Mouse (Mus musculus): ENCODE measurements around the gene Fitm1.

GRCm38 (mm10) chr14:55615876-55616275 is 40.5 kb downstream of the Fitm1 start:
- TF ChIP-seq MAX (IDR thresholded peaks at IDR 0.05; ENCODE audit: low read length): no peak
- TF ChIP-seq POLR2A (IDR thresholded peaks at IDR 0.05; ENCODE audit: low read depth, low read length): no peak
- no peak for TF ChIP-seq EP300 (IDR thresholded peaks at IDR 0.05; ENCODE audit: low read length)
- TF ChIP-seq UBTF (IDR thresholded peaks at IDR 0.05; ENCODE audit: low read depth, low read length): no peak
- no peak for TF ChIP-seq CHD2 (IDR thresholded peaks at IDR 0.05; ENCODE audit: low read length)
- TF ChIP-seq JUND (conservative IDR thresholded peaks at IDR 0.05; ENCODE audit: low read depth, low read length): no peak
- no peak for TF ChIP-seq CTCF (conservative IDR thresholded peaks at IDR 0.05 in 1 of 2, IDR thresholded peaks at IDR 0.05 in 1 of 2; ENCODE audit: low read depth in 2 of 2, low read length in 2 of 2)
- no peak for TF ChIP-seq KAT2A (IDR thresholded peaks at IDR 0.05; ENCODE audit: insufficient replicate concordance, low read length)
- TF ChIP-seq BHLHE40 (IDR thresholded peaks at IDR 0.05; ENCODE audit: low read depth, low read length): no peak
- no peak for TF ChIP-seq USF2 (conservative IDR thresholded peaks at IDR 0.05; ENCODE audit: low read depth, low read length)
- no peak for TF ChIP-seq E2F4 (IDR thresholded peaks at IDR 0.05; ENCODE audit: insufficient replicate concordance, low read depth, low read length)
